In genomic region chrX:103551304-103551703, GRCm38 (mm10) we compare ENCODE assay signal across 10 mouse cellular contexts.
DNase-seq lines count a peak whose midpoint lies in the region; ATAC-seq lines count a peak whose summit lies in the region.
"Had no signal": no experiment of that assay in that cellular context is flagged by ENCODE, and none has a peak within 500 bp of the region (broad histone marks: within the 10 kb centered on the region; RNA-seq: fewer than 3 reads in every experiment).

No protein-coding gene starts in this region.

- WGBS in kidney, embryonic 16.5 days = 85% methylated on average over 14 of the region's 14 CpGs
- 77% methylated on average over 14 of the region's 14 CpGs for WGBS in embryonic facial prominence, embryonic 13.5 days
- 85% methylated on average over 14 of the region's 14 CpGs for WGBS in limb, embryonic 12.5 days

- H3K36me3 ChIP-seq in kidney, embryonic 16.5 days (ENCODE audit: insufficient read depth, low read length) = no peaks in the 10 kb centered on the region
- no peaks in the 10 kb centered on the region for H3K36me3 ChIP-seq in embryonic facial prominence, embryonic 13.5 days
- H3K36me3 ChIP-seq in limb, embryonic 12.5 days = no peaks in the 10 kb centered on the region
- H3K36me3 ChIP-seq: midbrain, embryonic 12.5 days had no signal

- H3K4me2 ChIP-seq in kidney, embryonic 16.5 days (replicated peaks; ENCODE audit: low read depth, low read length) = no peak overlapping the region
- no peak overlapping the region for H3K4me2 ChIP-seq in embryonic facial prominence, embryonic 13.5 days
- no peak overlapping the region for H3K4me2 ChIP-seq in limb, embryonic 12.5 days
- H3K4me2 ChIP-seq: midbrain, embryonic 12.5 days had no signal

- ATAC-seq in kidney, embryonic 16.5 days (ENCODE audit: low FRiP score, low TSS enrichment) = no peak
- ATAC-seq in embryonic facial prominence, embryonic 13.5 days (ENCODE audit: insufficient number of reproducible peaks, insufficient read depth, low FRiP score, low TSS enrichment, low read depth) = no peak
- ATAC-seq in limb, embryonic 12.5 days (ENCODE audit: insufficient number of reproducible peaks, insufficient read depth, low FRiP score, low TSS enrichment, low read depth) = no peak

- H3K27me3 ChIP-seq in kidney, embryonic 16.5 days (ENCODE audit: insufficient read depth, low read length) = no peaks in the 10 kb centered on the region
- no peaks in the 10 kb centered on the region for H3K27me3 ChIP-seq in embryonic facial prominence, embryonic 13.5 days
- no peaks in the 10 kb centered on the region for H3K27me3 ChIP-seq in limb, embryonic 12.5 days
- H3K27me3 ChIP-seq: midbrain, embryonic 12.5 days had no signal

- peak; percentile 85 for DNase-seq in kidney, adult 11 months
- peak; percentile 58 for DNase-seq in heart, postnatal 25 days (ENCODE audit: low spot score)
- peak; percentile 6 for DNase-seq in testis, postnatal 14 days (ENCODE audit: low spot score)
- DNase-seq in embryo, embryonic 9.5 days (ENCODE audit: extremely low spot score) = no peak
- no peak for DNase-seq in natural killer cell, adult 2 months (ENCODE audit: low spot score in 2 of 2)

- H3K4me1 ChIP-seq in kidney, embryonic 16.5 days (ENCODE audit: insufficient read depth, low read length) = 0 out of 2 replicates have a peak, but pooled peaks cover 3% of the 10 kb centered on the region
- peaks cover 13% of the 10 kb centered on the region; the same call in 1 of the 2 replicates for H3K4me1 ChIP-seq in embryonic facial prominence, embryonic 13.5 days
- H3K4me1 ChIP-seq in limb, embryonic 12.5 days (replicated peaks) = peaks cover 5% of the 10 kb centered on the region; the same call in 1 of the 2 replicates

- no peak overlapping the region for H3K4me3 ChIP-seq in kidney, embryonic 16.5 days (ENCODE audit: low read length)
- H3K4me3 ChIP-seq in embryonic facial prominence, embryonic 13.5 days = no peak overlapping the region
- no peak overlapping the region for H3K4me3 ChIP-seq in limb, embryonic 12.5 days (replicated peaks)
- H3K4me3 ChIP-seq: erythroblast, embryonic 14.5 days; midbrain, embryonic 12.5 days had no signal

- no peak overlapping the region for H3K9ac ChIP-seq in kidney, embryonic 16.5 days (replicated peaks; ENCODE audit: low read length)
- H3K9ac ChIP-seq in embryonic facial prominence, embryonic 13.5 days = no peak overlapping the region
- no peak overlapping the region for H3K9ac ChIP-seq in limb, embryonic 12.5 days (replicated peaks)
- H3K9ac ChIP-seq: midbrain, embryonic 12.5 days had no signal

- intact Hi-C loops in heart, postnatal 25 days (cut with DNase I) = no loop called here

- H3K9me3 ChIP-seq in kidney, embryonic 16.5 days (ENCODE audit: low read length) = no peaks in the 10 kb centered on the region
- no peaks in the 10 kb centered on the region for H3K9me3 ChIP-seq in embryonic facial prominence, embryonic 13.5 days
- no peaks in the 10 kb centered on the region for H3K9me3 ChIP-seq in limb, embryonic 12.5 days
- H3K9me3 ChIP-seq: midbrain, embryonic 12.5 days had no signal

- H3K27ac ChIP-seq in kidney, embryonic 16.5 days (ENCODE audit: low read length) = no peak overlapping the region
- H3K27ac ChIP-seq in embryonic facial prominence, embryonic 13.5 days = peak overlapping the region; percentile 60
- H3K27ac ChIP-seq in limb, embryonic 12.5 days = peak overlapping the region; percentile 64; the same call in 1 of the 2 replicates
- H3K27ac ChIP-seq: midbrain, embryonic 12.5 days had no signal

Comparison
In these comparisons a context has a peak if more than half of its experiments do, and no peak if none do; other contexts are left out.
1. DNase-seq: peak in kidney, adult 11 months (single experiment), heart, postnatal 25 days (single experiment) and testis, postnatal 14 days (single experiment); none in embryo, embryonic 9.5 days (single experiment) and natural killer cell, adult 2 months (0 of 2).